9 mouse cellular contexts compared by ENCODE assay signal in genomic region chr8:102978161-102978581, GRCm38 (mm10).
DNase-seq lines count a peak whose midpoint lies in the region; ATAC-seq lines count a peak whose summit lies in the region.
"Had no signal": no experiment of that assay in that cellular context is flagged by ENCODE, and none has a peak within 500 bp of the region (broad histone marks: within the 10 kb centered on the region; RNA-seq: fewer than 3 reads in every experiment).

No protein-coding gene starts in this region.

- H3K9me3 ChIP-seq in embryonic facial prominence, embryonic 12.5 days = no peaks in the 10 kb centered on the region

- peak; percentile 2 to 20 for DNase-seq in kidney, adult 8-10 months
- DNase-seq in kidney, adult 11 months = no peak
- DNase-seq in kidney, postnatal 14 days = peak; percentile 59
- DNase-seq in mesoderm, embryonic 11.5 days (ENCODE audit: low read depth, low spot score) = peak; percentile 34
- no peak for DNase-seq in layer of hippocampus, postnatal 25 days (ENCODE audit: extremely low spot score in 1 of 2, low spot score in 1 of 2)
- no peak for DNase-seq in cerebellum, postnatal 4 days (ENCODE audit: low spot score in 2 of 2)
- DNase-seq in liver = no peak

- ATAC-seq in embryonic facial prominence, embryonic 12.5 days (ENCODE audit: insufficient number of reproducible peaks, insufficient read depth, low FRiP score, low TSS enrichment) = no peak

- WGBS in embryonic facial prominence, embryonic 12.5 days = 28% methylated on average over 7 of the region's 7 CpGs

- no peak overlapping the region for H3K4me3 ChIP-seq in embryonic facial prominence, embryonic 12.5 days
- H3K4me3 ChIP-seq: myocyte had no signal

- peaks cover 20% of the 10 kb centered on the region for H3K4me1 ChIP-seq in embryonic facial prominence, embryonic 12.5 days

- H3K27ac ChIP-seq in embryonic facial prominence, embryonic 12.5 days = peak overlapping the region; percentile 63; the same call in 1 of the 2 replicates

- H3K27me3 ChIP-seq in embryonic facial prominence, embryonic 12.5 days = no peaks in the 10 kb centered on the region

- H3K4me2 ChIP-seq in embryonic facial prominence, embryonic 12.5 days (replicated peaks) = no peak overlapping the region

- no peak overlapping the region for H3K9ac ChIP-seq in embryonic facial prominence, embryonic 12.5 days

- H3K36me3 ChIP-seq in embryonic facial prominence, embryonic 12.5 days = no peaks in the 10 kb centered on the region

Comparison
In these comparisons a context has a peak if more than half of its experiments do, and no peak if none do; other contexts are left out.
1. DNase-seq: peak in kidney, adult 8-10 months (2 of 2), kidney, postnatal 14 days (single experiment) and mesoderm, embryonic 11.5 days (single experiment); none in kidney, adult 11 months (single experiment), layer of hippocampus, postnatal 25 days (0 of 2), cerebellum, postnatal 4 days (0 of 2) and liver (single experiment).